Mouse (Mus musculus): ENCODE data around the gene Naaladl2. TPM values are rescaled to one million over a fixed set of nuclear protein-coding genes. Genes with fewer than 3 reads are reported as not detected.

The Naaladl2 gene
- polyA plus RNA-seq, 1 experiment from 2014 or later, result 3.3 TPM

DNA sequence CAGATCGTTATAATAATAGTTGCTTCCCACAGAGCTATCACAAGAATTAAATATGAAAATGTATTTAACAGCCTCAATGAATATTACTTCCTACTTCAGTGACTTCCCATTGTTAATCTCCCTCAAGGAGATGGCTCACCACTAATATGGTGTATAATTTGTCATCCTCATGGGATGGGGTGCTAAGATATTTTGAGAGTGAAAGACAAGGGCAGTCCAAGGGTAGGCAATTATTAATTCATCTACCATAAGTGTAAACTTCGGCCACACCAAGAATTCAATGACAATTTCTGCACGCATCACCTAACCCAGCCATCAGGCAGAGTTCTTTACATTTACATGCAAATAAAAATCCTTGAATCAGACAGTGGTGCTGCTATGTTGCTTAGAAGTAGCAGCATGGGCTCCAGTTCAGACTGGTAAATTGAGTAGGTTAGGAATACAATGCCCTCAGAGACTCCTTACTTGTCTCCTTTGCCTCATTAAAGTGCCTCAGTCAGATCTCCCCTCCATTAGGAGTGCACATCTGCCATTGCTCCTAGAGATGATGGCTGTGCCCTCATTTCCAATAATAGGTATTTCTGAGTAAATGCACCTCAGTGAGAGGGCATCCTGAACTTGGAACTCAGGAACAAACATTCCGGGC, 438.2 kb downstream of the Naaladl2 start:
- Histone ChIP-seq H3K9ac (ENCODE audit: low read depth, low read length) (no peak overlapping the region), H3K27me3 (replicated peaks; ENCODE audit: control insufficient read depth, insufficient read depth, low read length) (no peaks in the 10 kb centered on the region), H3K27ac (replicated peaks; ENCODE audit: low read depth, low read length) (no peak overlapping the region), H3K4me3 (ENCODE audit: low read depth, low read length) (no peak overlapping the region), H3K36me3 (ENCODE audit: control insufficient read depth, insufficient read depth, low read length) (no peaks in the 10 kb centered on the region), H3K4me1 (ENCODE audit: control insufficient read depth, insufficient read depth, low read length) (no peaks in the 10 kb centered on the region), H3K4me2 (ENCODE audit: low read depth, low read length) (no peak overlapping the region), H3K9me3 (ENCODE audit: control insufficient read depth, low read length) (no peaks in the 10 kb centered on the region)
- ATAC-seq (ENCODE audit: low read depth), result peak; percentile 87
- 83% methylated on average over 4 of the region's 4 CpGs for WGBS
- peak; percentile 26 for DNase-seq (ENCODE audit: low spot score)

DNA sequence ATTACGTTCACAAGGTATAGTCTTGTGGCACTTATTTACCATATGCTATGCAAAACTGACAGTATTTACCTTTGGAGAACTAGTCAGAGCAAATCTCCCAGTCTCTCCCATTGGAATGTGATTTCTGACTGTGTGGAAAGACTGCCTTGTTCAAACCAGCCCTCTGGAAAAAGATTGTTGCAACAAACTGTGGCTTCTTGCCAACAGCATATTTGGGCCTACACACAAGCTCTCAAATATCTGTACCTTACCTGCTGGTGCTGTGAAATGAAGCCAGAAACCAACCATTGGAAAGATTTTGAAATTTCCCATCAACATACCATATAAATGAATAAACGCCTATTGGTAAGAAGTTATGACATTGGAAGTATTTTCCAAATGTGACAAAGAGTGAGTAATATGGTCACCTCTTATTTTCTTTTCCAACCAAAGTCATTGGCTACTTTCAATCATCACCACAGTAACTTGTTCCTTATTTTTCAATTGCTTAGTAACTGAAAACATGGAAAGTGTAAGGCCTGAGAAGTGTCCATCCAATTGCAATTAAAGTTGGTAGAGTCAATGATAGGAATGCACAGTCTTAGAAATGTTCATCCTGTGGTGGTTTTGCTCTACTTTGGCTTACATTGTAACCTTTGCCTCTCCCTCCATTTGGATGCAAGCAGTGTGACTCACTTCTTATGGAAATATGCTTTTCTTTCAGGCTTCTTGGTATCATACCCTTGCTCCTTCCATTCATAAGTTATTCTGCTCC, 453.7 kb downstream of the Naaladl2 start:
- no peak overlapping the region for H3K27ac ChIP-seq (replicated peaks; ENCODE audit: low read depth, low read length)
- H3K9me3 ChIP-seq (ENCODE audit: control insufficient read depth, low read length), result no peaks in the 10 kb centered on the region
- DNase-seq (ENCODE audit: low spot score) (peak; percentile 41), ATAC-seq (ENCODE audit: low read depth) (no peak)
- no peak overlapping the region for H3K4me3 ChIP-seq (ENCODE audit: low read depth, low read length)
- 77% methylated on average over 2 of the region's 2 CpGs for WGBS
- H3K27me3 ChIP-seq (replicated peaks; ENCODE audit: control insufficient read depth, insufficient read depth, low read length), result no peaks in the 10 kb centered on the region
- H3K4me2 ChIP-seq (ENCODE audit: low read depth, low read length), result no peak overlapping the region
- H3K9ac ChIP-seq (ENCODE audit: low read depth, low read length), result no peak overlapping the region
- H3K36me3 ChIP-seq (ENCODE audit: control insufficient read depth, insufficient read depth, low read length), result no peaks in the 10 kb centered on the region
- no peaks in the 10 kb centered on the region for H3K4me1 ChIP-seq (ENCODE audit: control insufficient read depth, insufficient read depth, low read length)

DNA sequence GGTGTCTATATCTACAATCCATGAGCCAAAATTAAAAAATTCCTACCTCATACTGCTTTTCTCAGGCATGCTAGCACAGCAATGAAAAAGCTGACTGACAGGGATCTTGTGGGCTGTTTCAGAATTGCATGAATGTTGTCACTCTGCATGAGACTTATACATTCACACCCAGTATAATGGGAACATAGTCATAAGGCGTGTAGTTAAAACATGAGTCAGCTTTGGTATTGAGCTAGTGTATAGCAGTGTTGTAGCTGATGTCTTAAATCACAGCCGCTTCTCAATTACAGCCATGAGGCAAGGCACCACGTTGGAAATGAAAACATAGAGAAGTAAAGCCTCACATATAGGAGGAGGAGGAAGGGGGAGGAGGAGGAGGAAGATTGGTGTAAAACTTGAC, 473.6 kb downstream of the Naaladl2 start:
- H3K4me2 ChIP-seq (ENCODE audit: low read depth, low read length), result no peak overlapping the region
- H3K27ac ChIP-seq (replicated peaks; ENCODE audit: low read depth, low read length), result no peak overlapping the region
- H3K36me3 ChIP-seq (ENCODE audit: control insufficient read depth, insufficient read depth, low read length), result no peaks in the 10 kb centered on the region
- H3K4me3 ChIP-seq (ENCODE audit: low read depth, low read length), result no peak overlapping the region
- no peaks in the 10 kb centered on the region for H3K27me3 ChIP-seq (replicated peaks; ENCODE audit: control insufficient read depth, insufficient read depth, low read length)
- no peaks in the 10 kb centered on the region for H3K9me3 ChIP-seq (ENCODE audit: control insufficient read depth, low read length)
- no peaks in the 10 kb centered on the region for H3K4me1 ChIP-seq (ENCODE audit: control insufficient read depth, insufficient read depth, low read length)
- DNase-seq (ENCODE audit: low spot score) (no peak), ATAC-seq (ENCODE audit: low read depth) (no peak)
- 71% methylated on average over 3 of the region's 3 CpGs for WGBS
- H3K9ac ChIP-seq (ENCODE audit: low read depth, low read length), result no peak overlapping the region

DNA sequence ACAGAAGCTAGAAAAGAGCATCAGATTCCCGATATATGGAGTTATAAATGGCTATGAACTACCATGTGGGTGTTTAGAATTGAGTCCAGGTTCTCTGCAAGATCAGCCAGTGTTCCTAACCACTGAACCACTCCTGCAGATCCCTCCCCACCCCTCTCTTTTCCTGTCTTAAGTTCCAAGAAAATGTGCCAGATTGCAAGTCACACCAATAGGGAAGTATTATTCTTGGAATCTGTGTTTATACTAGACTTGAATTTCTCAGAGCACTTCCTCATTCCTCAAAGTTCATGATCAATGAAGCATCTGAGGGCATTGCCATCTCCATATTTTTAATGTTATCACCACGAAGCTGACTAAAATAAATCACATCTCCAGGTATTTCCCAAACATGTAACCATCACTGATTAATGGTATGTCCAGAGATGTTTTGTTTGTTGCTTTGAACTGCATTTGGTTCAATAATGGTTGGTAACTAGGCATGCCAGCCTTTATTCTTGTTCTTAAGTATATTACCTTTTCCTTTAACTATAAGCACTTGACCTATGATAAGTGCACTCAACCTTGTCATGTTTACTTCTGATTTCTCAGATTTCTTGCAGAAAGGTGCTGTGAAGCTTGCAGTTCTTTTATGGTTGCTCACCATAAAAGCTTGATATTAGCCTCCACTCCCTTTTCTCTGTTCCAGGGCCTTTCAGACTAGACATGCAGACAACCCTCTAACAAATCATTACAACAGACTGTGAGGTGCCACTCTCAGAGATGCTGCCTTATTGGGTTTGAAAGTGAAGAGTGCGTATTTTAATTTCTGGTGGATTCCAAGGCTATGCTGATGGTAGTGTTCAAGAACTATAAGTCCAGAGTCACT, 475.8 kb downstream of the Naaladl2 start:
- no peaks in the 10 kb centered on the region for H3K36me3 ChIP-seq (ENCODE audit: control insufficient read depth, insufficient read depth, low read length)
- H3K27me3 ChIP-seq (replicated peaks; ENCODE audit: control insufficient read depth, insufficient read depth, low read length), result no peaks in the 10 kb centered on the region
- no peak overlapping the region for H3K27ac ChIP-seq (replicated peaks; ENCODE audit: low read depth, low read length)
- no peak overlapping the region for H3K4me2 ChIP-seq (ENCODE audit: low read depth, low read length)
- no peak overlapping the region for H3K4me3 ChIP-seq (ENCODE audit: low read depth, low read length)
- H3K4me1 ChIP-seq (ENCODE audit: control insufficient read depth, insufficient read depth, low read length), result no peaks in the 10 kb centered on the region
- H3K9ac ChIP-seq (ENCODE audit: low read depth, low read length), result no peak overlapping the region
- WGBS, result 82% methylated on average over 3 of the region's 3 CpGs
- no peak for ATAC-seq (ENCODE audit: low read depth)
- no peak for DNase-seq (ENCODE audit: low spot score)
- H3K9me3 ChIP-seq (ENCODE audit: control insufficient read depth, low read length), result no peaks in the 10 kb centered on the region

GRCm38 (mm10) chr3:24665408-24665807, 478.7 kb downstream of the Naaladl2 start:
- 51% methylated on average over 1 of the region's 1 CpGs for WGBS
- ATAC-seq (ENCODE audit: low read depth), result no peak

GRCm38 (mm10) chr3:24663749-24664148, 480.3 kb downstream of the Naaladl2 start:
- H3K4me1 ChIP-seq (ENCODE audit: control insufficient read depth, insufficient read depth, low read length), result no peaks in the 10 kb centered on the region
- no peak overlapping the region for H3K4me2 ChIP-seq (ENCODE audit: low read depth, low read length)
- DNase-seq (ENCODE audit: low spot score) (no peak), ATAC-seq (ENCODE audit: low read depth) (no peak)
- H3K27ac ChIP-seq (replicated peaks; ENCODE audit: low read depth, low read length), result no peak overlapping the region
- no peaks in the 10 kb centered on the region for H3K9me3 ChIP-seq (ENCODE audit: control insufficient read depth, low read length)
- H3K4me3 ChIP-seq (ENCODE audit: low read depth, low read length), result no peak overlapping the region
- H3K9ac ChIP-seq (ENCODE audit: low read depth, low read length), result no peak overlapping the region
- H3K36me3 ChIP-seq (ENCODE audit: control insufficient read depth, insufficient read depth, low read length), result no peaks in the 10 kb centered on the region
- H3K27me3 ChIP-seq (replicated peaks; ENCODE audit: control insufficient read depth, insufficient read depth, low read length), result no peaks in the 10 kb centered on the region

More at GRCm38 (mm10) chr3:24665408-24665807, 478.7 kb downstream of the Naaladl2 start:
- no peak for DNase-seq (ENCODE audit: low spot score)
- Histone ChIP-seq H3K36me3 (ENCODE audit: control insufficient read depth, insufficient read depth, low read length) (no peaks in the 10 kb centered on the region), H3K9ac (ENCODE audit: low read depth, low read length) (no peak overlapping the region), H3K27ac (replicated peaks; ENCODE audit: low read depth, low read length) (no peak overlapping the region), H3K27me3 (replicated peaks; ENCODE audit: control insufficient read depth, insufficient read depth, low read length) (no peaks in the 10 kb centered on the region), H3K4me1 (ENCODE audit: control insufficient read depth, insufficient read depth, low read length) (no peaks in the 10 kb centered on the region), H3K9me3 (ENCODE audit: control insufficient read depth, low read length) (no peaks in the 10 kb centered on the region), H3K4me2 (ENCODE audit: low read depth, low read length) (no peak overlapping the region), H3K4me3 (ENCODE audit: low read depth, low read length) (no peak overlapping the region)

GRCm38 (mm10) chr3:24630032-24630431, 514.0 kb downstream of the Naaladl2 start:
- Histone ChIP-seq H3K9me3 (ENCODE audit: control insufficient read depth, low read length) (no peaks in the 10 kb centered on the region), H3K9ac (ENCODE audit: low read depth, low read length) (no peak overlapping the region), H3K4me1 (ENCODE audit: control insufficient read depth, insufficient read depth, low read length) (no peaks in the 10 kb centered on the region), H3K36me3 (ENCODE audit: control insufficient read depth, insufficient read depth, low read length) (no peaks in the 10 kb centered on the region), H3K27ac (replicated peaks; ENCODE audit: low read depth, low read length) (no peak overlapping the region), H3K4me2 (ENCODE audit: low read depth, low read length) (no peak overlapping the region), H3K27me3 (replicated peaks; ENCODE audit: control insufficient read depth, insufficient read depth, low read length) (no peaks in the 10 kb centered on the region), H3K4me3 (ENCODE audit: low read depth, low read length) (no peak overlapping the region)
- ATAC-seq (ENCODE audit: low read depth) (peak; percentile 79; the same call in 1 of the 2 replicates), DNase-seq (ENCODE audit: low spot score) (peak; percentile 83)
- WGBS, result 4% methylated on average over 1 of the region's 1 CpGs

- no peaks in the 10 kb centered on the region for H3K27me3 ChIP-seq (replicated peaks; ENCODE audit: control insufficient read depth, insufficient read depth, low read length)
- DNase-seq (ENCODE audit: low spot score) (peak; percentile 41), ATAC-seq (ENCODE audit: low read depth) (peak; percentile 76; the same call in 1 of the 2 replicates)
- no peak overlapping the region for H3K4me3 ChIP-seq (ENCODE audit: low read depth, low read length)
- H3K9ac ChIP-seq (ENCODE audit: low read depth, low read length), result no peak overlapping the region
- no peaks in the 10 kb centered on the region for H3K9me3 ChIP-seq (ENCODE audit: control insufficient read depth, low read length)
- H3K4me2 ChIP-seq (ENCODE audit: low read depth, low read length), result no peak overlapping the region
- no peaks in the 10 kb centered on the region for H3K4me1 ChIP-seq (ENCODE audit: control insufficient read depth, insufficient read depth, low read length)
- H3K27ac ChIP-seq (replicated peaks; ENCODE audit: low read depth, low read length), result no peak overlapping the region
- H3K36me3 ChIP-seq (ENCODE audit: control insufficient read depth, insufficient read depth, low read length), result no peaks in the 10 kb centered on the region
Measured at GRCm38 (mm10) chr3:24605485-24605884, 538.6 kb downstream of the Naaladl2 start.

Measured in embryonic facial prominence, embryonic 14.5 days (tissue).